Mouse (Mus musculus) heart, embryonic 13.5 days (tissue): ENCODE data around the gene Man1a. TPM values are rescaled to one million over a fixed set of nuclear protein-coding genes. Genes with fewer than 3 reads are reported as not detected.

Source experiments
- ATAC-seq: fragments of 200-750 bp; cut with Nextera tagmentation; 2 replicates; pipeline ENCODE4 v1.8.0; 2017; ENCODE audit warnings: moderate TSS enrichment; ENCODE audit not compliant: insufficient number of reproducible peaks, low FRiP score, low TSS enrichment; ENCODE audit errors: extremely low read depth
- H3K27ac ChIP-seq: fragments of 300-500 bp; sonication (generic); replicated peaks from 2 replicates; pipeline ENCODE4 v1.5.1; 2015; ENCODE audit warnings: moderate library complexity, mild to moderate bottlenecking, inconsistent platforms
- H3K27me3 ChIP-seq: fragments of 300-500 bp; sonication (generic); replicated peaks from 2 replicates; pipeline ENCODE4 v1.6.1; 2015; ENCODE audit warnings: mild to moderate bottlenecking, inconsistent platforms
- H3K36me3 ChIP-seq: fragments of 300-500 bp; sonication (generic); 2 replicates; pipeline ENCODE4 v1.6.1; 2015; ENCODE audit warnings: mild to moderate bottlenecking, inconsistent platforms
- H3K4me1 ChIP-seq: fragments of 300-500 bp; sonication (generic); 2 replicates; pipeline ENCODE4 v1.6.1; 2015; ENCODE audit warnings: inconsistent platforms
- H3K4me2 ChIP-seq: fragments of 300-500 bp; sonication (generic); 2 replicates; pipeline ENCODE4 v1.6.1; 2015; ENCODE audit warnings: inconsistent platforms, mild to moderate bottlenecking, moderate library complexity
- H3K4me3 ChIP-seq: fragments of 300-500 bp; sonication (generic); 2 replicates; pipeline ENCODE4 v1.5.1; 2015; ENCODE audit warnings: moderate library complexity, mild to moderate bottlenecking, inconsistent platforms
- H3K9ac ChIP-seq: fragments of 300-500 bp; sonication (generic); 2 replicates; pipeline ENCODE4 v1.6.1; 2015; ENCODE audit warnings: inconsistent platforms, mild to moderate bottlenecking, moderate library complexity
- H3K9me3 ChIP-seq: fragments of 300-500 bp; sonication (generic); 2 replicates; pipeline ENCODE4 v1.6.1; 2016; ENCODE audit warnings: inconsistent platforms
- WGBS: fragments of 180-500 bp; shearing (Covaris S2); methylation state at CpG from one replicate; pipeline ENCODE4 v1.1.7; 2015; ENCODE audit warnings: mixed read lengths; 5-methylcytosine and 5-hydroxymethylcytosine counted together
- polyA plus RNA-seq: library from polyadenylated mRNA; unstranded; fragments of >200 nt; fragmentation: Nextera tagmentation; extraction: Ambion mirVana; gene quantifications from 2 replicates; pipeline ENCODE4 v1.2.1, GENCODE M21; 2015

The Man1a gene
- polyA plus RNA-seq, 1 experiment from 2014 or later: 4.2 TPM

GRCm38 (mm10) chr10:54013143-54013791 is 63.1 kb downstream of the Man1a start:
- H3K4me2 ChIP-seq: no peak overlapping the region
- no peak overlapping the region for H3K9ac ChIP-seq
- no peaks in the 10 kb centered on the region for H3K9me3 ChIP-seq
- H3K27me3 ChIP-seq: no peaks in the 10 kb centered on the region
- H3K4me3 ChIP-seq: no peak overlapping the region
- 0 out of 2 replicates have a peak, but pooled peaks cover 4% of the 10 kb centered on the region for H3K4me1 ChIP-seq
- no peak overlapping the region for H3K27ac ChIP-seq
- H3K36me3 ChIP-seq: no peaks in the 10 kb centered on the region
- WGBS: 84% methylated on average over 11 of the region's 11 CpGs
- ATAC-seq: no peak

GRCm38 (mm10) chr10:54009154-54009553 is 67.3 kb downstream of the Man1a start:
- Histone ChIP-seq H3K27ac (no peak overlapping the region), H3K4me3 (no peak overlapping the region), H3K4me1 (peaks cover 7% of the 10 kb centered on the region), H3K27me3 (no peaks in the 10 kb centered on the region), H3K4me2 (no peak overlapping the region), H3K9ac (no peak overlapping the region), H3K9me3 (no peaks in the 10 kb centered on the region), H3K36me3 (peaks cover 9% of the 10 kb centered on the region; the same call in 1 of the 2 replicates)
- no peak for ATAC-seq
- WGBS: 51% methylated on average over 6 of the region's 6 CpGs

DNA sequence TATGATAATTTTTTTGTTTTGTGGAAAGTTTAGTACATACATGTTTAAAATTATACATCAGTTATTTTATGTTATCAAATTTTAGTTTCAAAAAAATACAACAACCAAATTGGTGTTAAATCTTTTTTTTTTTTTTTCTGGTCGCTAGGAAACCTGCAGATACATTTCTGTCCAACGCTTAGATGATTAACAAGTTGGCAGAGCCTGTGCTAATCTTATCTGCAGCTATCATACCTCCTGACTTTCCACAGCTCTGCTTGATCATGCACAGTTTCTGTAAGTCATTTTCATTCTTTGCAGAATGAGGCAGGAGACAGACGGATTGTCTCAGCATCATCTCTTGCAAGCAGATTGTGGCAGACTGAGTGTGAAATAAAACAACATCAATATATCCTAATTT is 69.5 kb downstream of the Man1a start:
- peaks cover 7% of the 10 kb centered on the region for H3K4me1 ChIP-seq
- no peak for ATAC-seq
- peaks cover 9% of the 10 kb centered on the region; the same call in 1 of the 2 replicates for H3K36me3 ChIP-seq
- no peaks in the 10 kb centered on the region for H3K9me3 ChIP-seq
- 34% methylated on average over 3 of the region's 3 CpGs for WGBS
- H3K4me3 ChIP-seq: no peak overlapping the region
- H3K4me2 ChIP-seq: no peak overlapping the region
- H3K27me3 ChIP-seq: no peaks in the 10 kb centered on the region
- H3K27ac ChIP-seq: no peak overlapping the region
- no peak overlapping the region for H3K9ac ChIP-seq

DNA sequence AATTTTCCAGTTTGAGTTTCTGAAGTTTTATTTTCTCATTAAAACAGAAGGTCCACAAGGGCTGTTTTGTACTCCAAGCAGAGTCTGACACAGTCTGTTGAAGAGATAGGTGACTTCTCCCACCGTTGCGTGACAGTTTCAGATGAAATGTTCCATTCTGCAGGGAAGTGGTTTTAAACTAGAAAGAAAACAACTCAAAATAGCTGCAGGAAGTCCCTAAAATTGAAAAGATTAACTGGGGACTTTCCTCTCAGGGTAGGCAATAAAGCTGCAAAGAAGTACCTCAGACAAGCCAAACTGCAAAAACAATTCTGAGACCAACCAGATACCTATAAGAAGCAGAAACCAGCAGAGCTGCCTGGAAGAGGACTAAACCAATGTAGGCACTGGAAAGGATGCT is 70.6 kb downstream of the Man1a start:
- H3K4me1 ChIP-seq: peaks cover 7% of the 10 kb centered on the region
- H3K27ac ChIP-seq: no peak overlapping the region
- 69% methylated on average over 2 of the region's 2 CpGs for WGBS
- no peaks in the 10 kb centered on the region for H3K27me3 ChIP-seq
- no peak overlapping the region for H3K4me3 ChIP-seq
- H3K9ac ChIP-seq: no peak overlapping the region
- H3K4me2 ChIP-seq: no peak overlapping the region
- peaks cover 9% of the 10 kb centered on the region; the same call in 1 of the 2 replicates for H3K36me3 ChIP-seq
- no peak for ATAC-seq
- H3K9me3 ChIP-seq: no peaks in the 10 kb centered on the region

GRCm38 (mm10) chr10:54002936-54003335 is 73.5 kb downstream of the Man1a start:
- Histone ChIP-seq H3K4me3 (no peak overlapping the region), H3K36me3 (peaks cover 9% of the 10 kb centered on the region; the same call in 1 of the 2 replicates), H3K4me1 (peaks cover 7% of the 10 kb centered on the region), H3K27me3 (no peaks in the 10 kb centered on the region), H3K4me2 (no peak overlapping the region), H3K27ac (no peak overlapping the region), H3K9ac (no peak overlapping the region), H3K9me3 (no peaks in the 10 kb centered on the region)
- no peak for ATAC-seq
- WGBS: 72% methylated on average over 2 of the region's 2 CpGs

GRCm38 (mm10) chr10:53997301-53997700 is 79.1 kb downstream of the Man1a start:
- H3K4me1 ChIP-seq: no peaks in the 10 kb centered on the region
- H3K36me3 ChIP-seq: no peaks in the 10 kb centered on the region
- ATAC-seq: no peak
- H3K27me3 ChIP-seq: no peaks in the 10 kb centered on the region
- H3K4me3 ChIP-seq: no peak overlapping the region
- WGBS: 94% methylated on average over 13 of the region's 13 CpGs
- no peaks in the 10 kb centered on the region for H3K9me3 ChIP-seq
- H3K4me2 ChIP-seq: no peak overlapping the region
- H3K9ac ChIP-seq: no peak overlapping the region
- H3K27ac ChIP-seq: no peak overlapping the region

DNA sequence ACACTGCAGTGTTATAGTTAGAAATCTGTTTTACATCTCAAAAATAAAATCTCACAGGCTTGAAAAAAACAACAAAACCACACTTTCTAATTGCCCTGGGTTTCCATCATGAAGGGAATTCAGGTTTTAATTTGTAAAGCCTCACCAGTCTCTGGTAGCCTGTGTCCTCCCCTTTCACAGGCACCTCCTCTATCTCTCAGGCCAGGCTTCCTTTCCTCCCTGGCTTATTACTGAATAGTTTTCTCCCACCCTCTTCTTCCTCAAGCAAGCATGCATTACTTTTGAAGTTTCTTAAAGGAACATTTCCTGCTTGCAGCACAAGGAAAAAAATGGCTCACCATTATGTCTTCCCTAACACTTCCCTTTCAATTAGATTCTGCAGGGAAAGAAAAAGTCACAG is 80.2 kb downstream of the Man1a start:
- H3K4me3 ChIP-seq: no peak overlapping the region
- H3K27ac ChIP-seq: no peak overlapping the region; the same call in 1 of the 2 replicates
- ATAC-seq: no peak
- no peaks in the 10 kb centered on the region for H3K9me3 ChIP-seq
- no peak overlapping the region for H3K9ac ChIP-seq
- no peaks in the 10 kb centered on the region for H3K4me1 ChIP-seq
- H3K27me3 ChIP-seq: no peaks in the 10 kb centered on the region
- H3K36me3 ChIP-seq: no peaks in the 10 kb centered on the region
- H3K4me2 ChIP-seq: no peak overlapping the region

DNA sequence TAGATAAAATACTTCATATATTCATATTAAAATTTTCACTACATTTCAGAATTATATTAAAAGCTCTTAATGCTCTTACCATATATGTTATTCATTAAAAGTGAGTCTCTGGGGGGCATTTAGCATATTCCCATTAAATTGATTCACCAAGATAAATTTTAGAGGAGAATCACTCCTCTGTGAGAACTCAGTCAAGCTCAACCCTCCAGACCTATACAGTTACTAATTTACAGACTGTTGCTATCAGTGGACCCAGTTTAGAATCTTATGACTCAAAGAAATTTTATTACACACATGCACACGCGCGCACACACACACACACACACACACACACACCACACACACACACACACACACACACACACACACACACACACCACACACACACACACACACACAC is 81.8 kb downstream of the Man1a start:
- no peak overlapping the region for H3K4me3 ChIP-seq
- H3K9me3 ChIP-seq: no peaks in the 10 kb centered on the region
- no peaks in the 10 kb centered on the region for H3K27me3 ChIP-seq
- H3K36me3 ChIP-seq: no peaks in the 10 kb centered on the region
- no peak overlapping the region for H3K27ac ChIP-seq
- 100% methylated on average over 3 of the region's 3 CpGs for whole genome bisulfite sequencing
- no peak overlapping the region for H3K4me2 ChIP-seq
- H3K4me1 ChIP-seq: no peaks in the 10 kb centered on the region
- ATAC-seq: no peak
- H3K9ac ChIP-seq: no peak overlapping the region

- ATAC-seq: no peak
- no peaks in the 10 kb centered on the region for H3K36me3 ChIP-seq
- 81% methylated on average over 4 of the region's 4 CpGs for WGBS
Measured at GRCm38 (mm10) chr10:53990434-53990833, 86.0 kb downstream of the Man1a start.

DNA sequence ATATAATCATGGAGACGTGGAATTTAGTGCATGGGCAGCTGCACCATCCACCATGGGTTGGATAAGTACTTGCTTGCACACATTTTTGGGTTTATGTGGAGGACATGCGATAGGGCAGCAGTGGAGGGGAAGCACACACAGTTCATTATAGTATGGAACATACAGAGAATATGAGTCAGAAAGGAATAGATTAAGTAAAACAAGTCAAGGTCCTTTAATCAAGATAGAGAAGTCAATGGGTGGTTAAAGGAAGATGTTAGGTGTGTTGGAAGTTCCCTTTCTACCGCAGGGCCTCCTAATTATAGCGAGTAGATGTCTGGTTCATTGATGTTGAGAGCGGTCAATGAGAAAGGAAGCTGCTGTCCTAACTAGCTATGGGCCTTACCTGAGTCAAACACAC is 91.5 kb downstream of the Man1a start:
- Histone ChIP-seq H3K27me3 (no peaks in the 10 kb centered on the region), H3K9ac (no peak overlapping the region), H3K4me1 (no peaks in the 10 kb centered on the region), H3K27ac (no peak overlapping the region), H3K36me3 (no peaks in the 10 kb centered on the region), H3K4me3 (no peak overlapping the region), H3K4me2 (no peak overlapping the region), H3K9me3 (no peaks in the 10 kb centered on the region)
- WGBS: 86% methylated on average over 5 of the region's 5 CpGs
- ATAC-seq: no peak

More at GRCm38 (mm10) chr10:53990434-53990833, 86.0 kb downstream of the Man1a start:
- no peak overlapping the region for H3K4me3 ChIP-seq
- H3K4me1 ChIP-seq: no peaks in the 10 kb centered on the region
- no peaks in the 10 kb centered on the region for H3K27me3 ChIP-seq
- H3K27ac ChIP-seq: no peak overlapping the region
- no peak overlapping the region for H3K4me2 ChIP-seq
- no peaks in the 10 kb centered on the region for H3K9me3 ChIP-seq
- H3K9ac ChIP-seq: no peak overlapping the region

DNA sequence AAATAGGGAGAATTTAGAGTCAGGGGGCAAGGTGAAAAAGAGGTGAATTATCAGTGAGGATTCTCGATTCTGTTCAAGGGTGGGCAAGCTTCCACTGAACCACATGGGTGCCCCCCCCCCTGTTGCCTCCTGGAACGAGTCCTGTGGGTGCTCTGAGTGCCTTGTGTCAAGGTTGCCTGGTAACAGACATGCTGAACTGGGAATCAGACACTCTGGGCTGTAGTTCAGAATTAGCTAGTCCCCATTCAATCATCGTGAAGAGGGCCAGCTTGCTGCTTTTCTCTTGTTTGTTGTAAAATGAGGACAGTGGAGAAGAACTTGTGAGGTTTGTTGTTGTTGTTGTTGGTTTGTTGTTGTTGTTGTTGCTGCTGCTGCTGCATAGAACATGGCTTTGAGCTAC is 92.3 kb downstream of the Man1a start:
- Histone ChIP-seq H3K27ac (no peak overlapping the region), H3K27me3 (no peaks in the 10 kb centered on the region), H3K36me3 (no peaks in the 10 kb centered on the region), H3K4me3 (no peak overlapping the region), H3K9ac (no peak overlapping the region; the same call in 1 of the 2 replicates), H3K9me3 (no peaks in the 10 kb centered on the region), H3K4me1 (no peaks in the 10 kb centered on the region), H3K4me2 (no peak overlapping the region)
- 53% methylated on average over 3 of the region's 3 CpGs for WGBS
- ATAC-seq: no peak

DNA sequence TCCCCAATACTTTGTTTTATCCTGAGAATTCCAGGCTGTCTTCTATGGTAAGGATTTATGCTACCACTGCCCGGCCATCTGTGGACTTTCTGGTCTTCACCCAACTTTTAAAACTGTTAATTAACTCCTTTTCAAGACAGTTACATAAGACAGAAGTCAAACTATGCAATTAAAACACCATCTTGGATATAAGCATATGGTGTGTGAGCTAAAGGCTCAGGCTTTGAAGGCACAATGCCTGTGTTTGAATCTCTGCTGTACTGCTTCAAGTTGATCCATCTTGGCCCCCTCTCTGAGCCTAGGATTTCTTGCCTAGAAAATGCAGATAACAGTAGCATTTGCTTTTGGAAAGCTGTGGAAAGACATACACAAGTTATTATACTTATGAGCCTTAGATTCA is 97.8 kb downstream of the Man1a start:
- Histone ChIP-seq H3K27ac (no peak overlapping the region), H3K36me3 (no peaks in the 10 kb centered on the region), H3K4me3 (no peak overlapping the region), H3K9ac (no peak overlapping the region), H3K4me1 (peaks cover 5% of the 10 kb centered on the region), H3K27me3 (no peaks in the 10 kb centered on the region), H3K4me2 (no peak overlapping the region), H3K9me3 (no peaks in the 10 kb centered on the region)
- no peak for ATAC-seq
- 79% methylated on average over 1 of the region's 1 CpGs for WGBS
